Comparison of ENCODE assay signal across 15 mouse cellular contexts in the genomic region with DNA sequence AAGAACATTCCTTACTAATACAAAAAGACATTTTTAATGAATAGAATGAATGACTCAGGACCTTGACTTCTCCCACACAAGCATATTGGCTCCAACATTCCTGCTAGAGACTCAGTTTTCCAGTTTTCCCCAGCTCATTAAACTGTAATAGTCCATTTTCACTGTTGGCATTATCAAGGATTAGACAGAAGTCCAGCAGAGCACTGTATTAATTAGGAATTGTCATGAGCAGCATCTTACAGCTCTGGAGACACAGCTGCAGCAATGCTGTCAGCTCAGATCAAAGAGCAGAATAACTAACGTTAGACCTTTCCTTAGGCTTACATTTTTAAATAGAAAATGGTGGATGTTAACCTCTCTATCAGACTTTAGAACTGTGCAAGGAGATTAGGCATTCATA.
"Had no signal": no experiment of that assay in that cellular context is flagged by ENCODE, and none has a peak within 500 bp of the region (broad histone marks: within the 10 kb centered on the region; RNA-seq: fewer than 3 reads in every experiment).

No protein-coding gene starts in this region.

- H3K27ac ChIP-seq: kidney, embryonic 15.5 days; left cerebral cortex, adult 2 months; limb, embryonic 10.5 days; liver, embryonic 15.5 days; neural tube, embryonic 15.5 days; stomach, embryonic 15.5 days had no signal

- H3K27me3 ChIP-seq: kidney, embryonic 15.5 days; liver, embryonic 15.5 days; neural tube, embryonic 15.5 days; stomach, embryonic 15.5 days had no signal

- H3K4me3 ChIP-seq: kidney, embryonic 15.5 days; left cerebral cortex, adult 2 months; limb, embryonic 10.5 days; liver, embryonic 15.5 days; myocyte; neural tube, embryonic 15.5 days; stomach, embryonic 15.5 days had no signal

- DNase-seq: kidney, adult 2 months; kidney, postnatal 14 days; lung, embryonic 14.5 days; lung, postnatal 10 days; lung, postnatal 4 days; thymus, adult 2 months; thymus, postnatal 25 days had no signal

- H3K4me2 ChIP-seq: kidney, embryonic 15.5 days; liver, embryonic 11.5 days; liver, embryonic 15.5 days; lung, embryonic 14.5 days; neural tube, embryonic 15.5 days; stomach, embryonic 15.5 days had no signal

- H3K9ac ChIP-seq: kidney, embryonic 15.5 days; liver, embryonic 15.5 days; lung, embryonic 14.5 days; neural tube, embryonic 15.5 days; stomach, embryonic 15.5 days had no signal

- H3K9me3 ChIP-seq: kidney, embryonic 15.5 days; limb, embryonic 10.5 days; liver, embryonic 15.5 days; neural tube, embryonic 15.5 days; stomach, embryonic 15.5 days had no signal

- H3K36me3 ChIP-seq: kidney, embryonic 15.5 days; limb, embryonic 10.5 days; liver, embryonic 15.5 days; neural tube, embryonic 15.5 days; stomach, embryonic 15.5 days had no signal

- H3K4me1 ChIP-seq: kidney, embryonic 15.5 days; limb, embryonic 10.5 days; liver, embryonic 15.5 days; neural tube, embryonic 15.5 days; stomach, embryonic 15.5 days had no signal
